Mouse (Mus musculus): ENCODE measurements at regions not wholly inside any gene's neighbourhood (a gene's known extent, or its start where the extent isn't known, plus 50 kb on each side); places are given as distances from the start of the nearest gene placed in this dataset.

GRCm38 (mm10) chr11:31522127-31522526 is 149.6 kb downstream of the Bod1 start:
- Histone ChIP-seq H3K36me3 (replicated peaks; ENCODE audit: insufficient read depth, low read length) (no peaks in the 10 kb centered on the region), H3K9me3 (ENCODE audit: low read length) (no peaks in the 10 kb centered on the region), H3K27ac (ENCODE audit: low read depth) (no peak overlapping the region), H3K27me3 (ENCODE audit: insufficient read depth, low read length) (no peaks in the 10 kb centered on the region), H3K4me1 (ENCODE audit: insufficient read depth) (no peaks in the 10 kb centered on the region), H3K4me3 (ENCODE audit: low read depth, low read length) (no peak overlapping the region), H3K4me2 (ENCODE audit: low read depth, low read length) (no peak overlapping the region), H3K9ac (replicated peaks) (no peak overlapping the region)
- WGBS (ENCODE audit: insufficient replicate concordance): 44% methylated on average over 2 of the region's 2 CpGs
- ATAC-seq (no peak), DNase-seq (no peak)
- no peak for TF ChIP-seq CTCF (IDR thresholded peaks at IDR 0.05; ENCODE audit: low read depth)
- no peak for TF ChIP-seq EP300 (IDR thresholded peaks at IDR 0.05; ENCODE audit: low read depth)

DNA sequence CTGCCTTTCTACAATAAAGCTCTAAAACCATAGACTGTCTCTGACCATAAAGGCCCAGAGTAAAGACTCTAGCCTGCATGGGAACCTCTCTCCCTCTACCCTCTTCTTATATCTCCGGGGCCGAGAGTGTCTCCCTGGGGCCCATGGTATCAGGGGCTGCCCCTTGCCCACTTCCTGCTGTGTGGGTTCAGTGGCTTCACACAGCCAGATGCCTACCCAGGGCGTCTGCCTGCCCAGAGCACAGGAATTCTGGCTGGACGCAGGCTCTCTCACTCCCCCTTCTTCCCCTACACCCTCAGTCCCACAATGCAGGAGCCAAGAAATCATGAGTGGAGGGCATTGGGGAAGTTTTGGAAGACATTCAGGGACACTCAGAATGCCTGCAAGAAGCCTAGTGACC is 150.8 kb downstream of the Bod1 start:
- Histone ChIP-seq H3K36me3 (replicated peaks; ENCODE audit: insufficient read depth, low read length) (no peaks in the 10 kb centered on the region), H3K4me2 (ENCODE audit: low read depth, low read length) (no peak overlapping the region), H3K27ac (ENCODE audit: low read depth) (no peak overlapping the region), H3K4me3 (ENCODE audit: low read depth, low read length) (no peak overlapping the region), H3K9me3 (ENCODE audit: low read length) (no peaks in the 10 kb centered on the region), H3K9ac (replicated peaks) (no peak overlapping the region), H3K4me1 (ENCODE audit: insufficient read depth) (no peaks in the 10 kb centered on the region), H3K27me3 (ENCODE audit: insufficient read depth, low read length) (no peaks in the 10 kb centered on the region)
- no peak for TF ChIP-seq CTCF (IDR thresholded peaks at IDR 0.05; ENCODE audit: low read depth)
- TF ChIP-seq EP300 (IDR thresholded peaks at IDR 0.05; ENCODE audit: low read depth): no peak
- DNase-seq (no peak), ATAC-seq (no peak)
- WGBS (ENCODE audit: insufficient replicate concordance): 26% methylated on average over 4 of the region's 4 CpGs

GRCm38 (mm10) chr11:31503239-31503916 is 133.5 kb upstream of the Stc2 start:
- no peak overlapping the region for H3K9ac ChIP-seq (replicated peaks)
- H3K9me3 ChIP-seq (ENCODE audit: low read length): no peaks in the 10 kb centered on the region
- ATAC-seq (no peak), DNase-seq (no peak)
- H3K4me1 ChIP-seq (ENCODE audit: insufficient read depth): no peaks in the 10 kb centered on the region
- no peaks in the 10 kb centered on the region for H3K36me3 ChIP-seq (replicated peaks; ENCODE audit: insufficient read depth, low read length)
- WGBS (ENCODE audit: insufficient replicate concordance): 53% methylated on average over 5 of the region's 5 CpGs
- H3K4me2 ChIP-seq (ENCODE audit: low read depth, low read length): no peak overlapping the region
- H3K4me3 ChIP-seq (ENCODE audit: low read depth, low read length): no peak overlapping the region
- no peaks in the 10 kb centered on the region for H3K27me3 ChIP-seq (ENCODE audit: insufficient read depth, low read length)
- H3K27ac ChIP-seq (ENCODE audit: low read depth): no peak overlapping the region
- TF ChIP-seq CTCF (IDR thresholded peaks at IDR 0.05; ENCODE audit: low read depth) (no peak), EP300 (IDR thresholded peaks at IDR 0.05; ENCODE audit: low read depth) (no peak)

- no peak for ATAC-seq
- WGBS (ENCODE audit: insufficient replicate concordance): 27% methylated on average over 4 of the region's 4 CpGs
- H3K27ac ChIP-seq (ENCODE audit: low read depth): no peak overlapping the region
- no peak overlapping the region for H3K4me2 ChIP-seq (ENCODE audit: low read depth, low read length)
- DNase-seq: no peak
- no peak overlapping the region for H3K4me3 ChIP-seq (ENCODE audit: low read depth, low read length)
- H3K27me3 ChIP-seq (ENCODE audit: insufficient read depth, low read length): no peaks in the 10 kb centered on the region
- no peaks in the 10 kb centered on the region for H3K9me3 ChIP-seq (ENCODE audit: low read length)
- H3K9ac ChIP-seq (replicated peaks): no peak overlapping the region
- no peaks in the 10 kb centered on the region for H3K36me3 ChIP-seq (replicated peaks; ENCODE audit: insufficient read depth, low read length)
- TF ChIP-seq EP300 (IDR thresholded peaks at IDR 0.05; ENCODE audit: low read depth) (no peak), CTCF (IDR thresholded peaks at IDR 0.05; ENCODE audit: low read depth) (no peak)
- H3K4me1 ChIP-seq (ENCODE audit: insufficient read depth): no peaks in the 10 kb centered on the region
These were observed 115.6 kb upstream of the Stc2 start for GRCm38 (mm10) chr11:31485429-31485828.

GRCm38 (mm10) chr11:31481057-31481340 is 111.1 kb upstream of the Stc2 start:
- Histone ChIP-seq H3K27ac (ENCODE audit: low read depth) (no peak overlapping the region), H3K4me3 (ENCODE audit: low read depth, low read length) (no peak overlapping the region), H3K36me3 (replicated peaks; ENCODE audit: insufficient read depth, low read length) (no peaks in the 10 kb centered on the region), H3K27me3 (ENCODE audit: insufficient read depth, low read length) (no peaks in the 10 kb centered on the region), H3K4me2 (ENCODE audit: low read depth, low read length) (no peak overlapping the region), H3K9ac (replicated peaks) (no peak overlapping the region), H3K9me3 (ENCODE audit: low read length) (no peaks in the 10 kb centered on the region), H3K4me1 (ENCODE audit: insufficient read depth) (no peaks in the 10 kb centered on the region)
- WGBS (ENCODE audit: insufficient replicate concordance): 68% methylated on average over 1 of the region's 1 CpGs
- DNase-seq (no peak), ATAC-seq (no peak)
- TF ChIP-seq EP300 (IDR thresholded peaks at IDR 0.05; ENCODE audit: low read depth) (no peak), CTCF (IDR thresholded peaks at IDR 0.05; ENCODE audit: low read depth) (no peak)

GRCm38 (mm10) chr11:31480225-31481056 is 110.6 kb upstream of the Stc2 start:
- no peak overlapping the region for H3K4me3 ChIP-seq (ENCODE audit: low read depth, low read length)
- no peaks in the 10 kb centered on the region for H3K4me1 ChIP-seq (ENCODE audit: insufficient read depth)
- H3K27ac ChIP-seq (ENCODE audit: low read depth): no peak overlapping the region
- no peak overlapping the region for H3K9ac ChIP-seq (replicated peaks)
- DNase-seq (no peak), ATAC-seq (no peak)
- no peaks in the 10 kb centered on the region for H3K36me3 ChIP-seq (replicated peaks; ENCODE audit: insufficient read depth, low read length)
- H3K27me3 ChIP-seq (ENCODE audit: insufficient read depth, low read length): no peaks in the 10 kb centered on the region
- WGBS (ENCODE audit: insufficient replicate concordance): 71% methylated on average over 5 of the region's 5 CpGs
- H3K4me2 ChIP-seq (ENCODE audit: low read depth, low read length): no peak overlapping the region
- no peaks in the 10 kb centered on the region for H3K9me3 ChIP-seq (ENCODE audit: low read length)
- no peak for TF ChIP-seq EP300 (IDR thresholded peaks at IDR 0.05; ENCODE audit: low read depth)

All from liver, postnatal 0 days (tissue).